Mouse (Mus musculus) left cerebral cortex, adult 6 months (tissue): Measurements from ENCODE around the gene 1700003H04Rik. TPM values are rescaled to one million over a fixed set of nuclear protein-coding genes. Genes with fewer than 3 reads are reported as not detected.

Experiments used
- long read RNA-seq, 2 experiments: library from polyadenylated mRNA; unstranded; transcript quantifications; one replicate each; pipeline ENCODE4 v2.0.0; 2019 to 2020
- polyA plus RNA-seq: library from polyadenylated mRNA; unstranded; fragments of <200 nt; fragmentation: Nextera tagmentation; gene quantifications from 2 replicates; pipeline ENCODE4 v1.2.3, GENCODE M21; 2021

1700003H04Rik gene
- polyA plus RNA-seq = not detected in 2 replicates
- long read RNA-seq, experiment 1 = 0 reads
- long read RNA-seq, experiment 2 = 0 reads

DNA sequence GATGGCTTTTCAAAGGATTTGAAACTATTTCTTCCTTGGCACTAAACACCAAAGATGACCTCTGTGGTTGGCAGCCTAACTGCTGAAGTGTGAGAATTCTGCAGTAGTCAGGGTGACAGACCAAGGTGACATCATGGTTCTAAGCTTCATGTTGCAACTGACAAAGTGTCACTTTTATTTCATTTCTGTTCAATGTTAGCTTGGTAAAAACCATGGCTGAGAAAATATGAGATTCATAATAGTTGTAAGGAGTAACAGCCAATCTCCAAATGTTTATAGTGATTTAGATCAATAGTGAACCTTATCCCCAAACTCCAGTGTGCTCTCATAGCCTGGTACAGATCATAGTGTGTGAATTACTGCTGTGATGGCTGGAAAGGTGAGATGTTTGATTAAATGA is at the start of gene 1700003H04Rik:
Gene 1700003H04Rik, minus strand, starts transcription at position 101 of the 400 bp plus-strand sequence.

Other genes with a start within 250 kb of the 1700003H04Rik start
- not detected in 2 replicates for gene 1700006A11Rik, start 155.1 kb downstream of the 1700003H04Rik start, polyA plus RNA-seq